Mouse (Mus musculus): ENCODE results near the gene Pgbd1.

Gene Pgbd1

DNA sequence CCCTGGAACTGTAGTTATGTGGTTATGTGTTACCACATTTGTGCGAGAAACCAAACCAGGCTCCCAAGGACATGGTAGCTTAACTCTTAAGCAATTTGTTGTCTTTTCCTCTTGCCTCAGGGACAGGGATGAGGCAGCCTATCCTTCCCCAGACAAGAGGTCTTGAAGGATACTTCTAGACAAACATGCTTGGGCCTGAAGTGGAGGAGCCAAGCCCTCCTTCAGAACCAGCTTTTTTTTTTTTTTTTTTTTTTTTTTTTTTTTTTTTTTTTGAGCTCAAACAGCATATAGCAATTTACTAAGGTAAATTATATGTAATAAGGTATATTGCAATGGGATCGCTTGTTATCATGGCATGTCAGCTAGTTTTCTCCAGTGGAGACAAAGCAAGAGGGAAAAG, 25.1 kb downstream of the Pgbd1 start:
- WGBS = 94% methylated on average over 2 of the region's 2 CpGs

- 85% methylated on average over 4 of the region's 4 CpGs for WGBS
Measured at GRCm38 (mm10) chr13:21415266-21415665, 25.6 kb downstream of the Pgbd1 start.

DNA sequence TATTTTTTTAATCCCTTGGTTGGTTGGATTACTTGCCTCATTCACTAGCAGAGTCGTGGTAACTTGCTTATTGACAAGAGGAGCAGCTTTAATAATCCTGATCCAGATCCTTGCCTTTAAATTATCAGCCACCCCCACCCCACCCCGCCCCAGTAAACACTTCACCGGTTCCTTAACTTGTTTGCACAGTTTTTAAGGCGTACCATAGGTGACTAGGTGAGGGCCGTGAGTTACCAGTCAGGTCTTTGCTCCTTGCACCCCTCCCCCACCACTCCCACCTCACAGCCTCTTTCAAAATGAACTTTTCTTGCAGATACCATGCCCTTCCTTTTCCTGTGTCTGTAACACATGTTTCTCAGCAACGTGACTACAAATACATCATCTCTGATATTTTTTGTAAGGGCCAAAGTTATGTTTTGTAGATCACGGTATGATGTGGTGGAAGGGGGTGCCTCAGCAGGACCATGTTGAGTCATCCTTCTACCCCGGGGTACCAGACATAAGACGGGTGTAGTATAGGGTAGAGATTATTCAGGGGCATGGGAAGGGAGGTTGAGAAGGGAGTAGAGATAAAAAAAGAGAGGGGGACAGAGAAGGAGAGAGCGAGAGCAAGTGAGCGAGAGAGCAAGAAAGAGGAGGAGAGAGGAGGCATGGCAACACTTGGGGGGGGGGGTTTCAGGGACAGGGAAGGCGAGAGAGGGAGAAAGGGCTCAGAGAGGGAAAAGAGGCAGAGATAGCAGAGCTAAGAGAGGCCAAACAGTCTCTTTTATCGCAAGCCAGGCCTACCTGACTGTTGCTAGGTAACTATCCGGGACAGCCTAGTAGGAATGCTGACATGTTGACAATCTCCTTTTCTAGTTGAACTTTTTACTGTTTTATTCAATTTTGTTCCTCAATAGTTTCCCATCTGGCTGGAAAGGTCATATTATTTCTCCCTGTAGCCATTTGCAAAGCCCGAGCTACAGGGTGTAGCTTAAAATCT, 26.3 kb downstream of the Pgbd1 start:
- 73% methylated on average over 15 of the region's 15 CpGs for WGBS

DNA sequence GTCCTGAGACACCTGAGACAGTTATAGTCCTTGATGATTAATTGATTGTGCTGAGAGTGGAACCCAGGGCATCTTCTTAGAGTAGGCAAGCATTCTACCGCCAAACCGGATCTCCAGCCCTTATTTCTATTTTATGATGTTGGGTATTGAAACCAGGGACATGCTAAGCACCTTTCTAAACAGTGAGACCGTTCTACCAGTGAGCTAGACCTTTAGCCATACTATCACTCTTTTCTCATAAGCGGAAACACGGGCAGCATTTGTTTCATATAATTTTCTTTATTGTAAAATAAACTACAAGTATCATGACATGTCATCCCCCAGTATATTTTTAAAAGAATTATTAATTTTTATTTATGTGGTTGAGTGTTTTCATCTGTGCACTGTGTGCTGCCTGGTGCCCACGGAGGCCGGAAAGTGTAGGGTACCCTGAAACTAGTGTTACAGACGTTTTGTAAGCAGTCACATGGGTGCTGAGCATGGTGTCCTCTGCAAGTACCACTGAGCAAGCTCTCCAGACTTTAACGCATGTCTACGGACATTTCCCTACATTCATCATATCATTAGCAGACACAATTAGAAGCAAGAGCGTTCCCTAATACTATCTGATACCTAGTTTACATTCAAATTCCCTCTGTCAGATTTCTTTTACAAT, 31.9 kb downstream of the Pgbd1 start:
- 50% methylated on average over 11 of the region's 11 CpGs for WGBS

GRCm38 (mm10) chr13:21407969-21408804, 32.7 kb downstream of the Pgbd1 start:
- WGBS = 1% methylated on average over 27 of the region's 27 CpGs

DNA sequence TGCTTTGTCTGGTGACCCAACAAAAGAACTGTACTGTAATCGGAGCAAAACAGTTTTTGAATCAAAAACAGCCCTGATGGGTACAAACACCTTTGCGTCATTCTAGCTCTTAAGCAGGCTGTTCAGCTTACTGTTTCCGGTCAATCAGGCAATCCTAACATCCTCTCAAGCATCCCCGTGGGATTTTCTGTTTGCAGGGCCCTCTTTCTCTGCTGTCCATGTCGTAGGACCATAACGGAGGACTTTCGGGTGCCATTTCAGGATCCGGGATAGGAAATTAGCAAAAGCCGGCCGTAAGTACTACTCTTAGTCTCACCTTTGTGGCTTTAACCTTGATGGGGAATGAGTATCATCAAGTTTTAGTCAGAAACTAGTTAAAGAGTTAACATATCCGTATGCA, 33.5 kb downstream of the Pgbd1 start:
- 78% methylated on average over 11 of the region's 11 CpGs for WGBS

DNA sequence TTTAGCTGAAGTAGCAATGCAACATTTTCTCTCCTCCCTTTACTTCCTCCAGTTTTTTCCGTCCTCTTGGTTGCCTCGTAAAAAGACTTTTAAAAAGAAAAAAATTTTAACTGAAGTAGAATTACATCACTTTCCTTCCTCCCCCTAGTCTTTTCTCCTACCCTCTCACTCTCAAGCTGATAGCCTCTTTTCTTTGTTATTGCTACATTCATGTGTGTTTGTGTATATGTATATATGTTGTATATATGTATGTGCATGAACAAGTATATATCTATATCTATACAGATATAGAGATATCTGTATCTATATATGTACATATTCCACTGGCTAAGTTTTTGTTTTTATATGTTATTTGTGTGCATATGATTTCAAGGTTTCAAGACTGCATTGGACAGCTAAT, 38.0 kb downstream of the Pgbd1 start:
- 0% methylated on average over 2 of the region's 2 CpGs for WGBS

GRCm38 (mm10) chr13:21402287-21402846, 38.5 kb downstream of the Pgbd1 start, which contains the start of gene Zkscan3:
Gene Zkscan3, minus strand, starts transcription at chr13:21402755.
- under 1% methylated on average over 35 of the region's 35 CpGs for WGBS

GRCm38 (mm10) chr13:21401636-21402286, 39.1 kb downstream of the Pgbd1 start:
- 13% methylated on average over 12 of the region's 12 CpGs for WGBS

GRCm38 (mm10) chr13:21401166-21401565, 39.7 kb downstream of the Pgbd1 start:
- 56% methylated on average over 3 of the region's 3 CpGs for WGBS

GRCm38 (mm10) chr13:21397486-21397885, 43.4 kb downstream of the Pgbd1 start:
- WGBS = 88% methylated on average over 2 of the region's 2 CpGs

GRCm38 (mm10) chr13:21396048-21396447, 44.8 kb downstream of the Pgbd1 start:
- WGBS = 95% methylated on average over 18 of the region's 18 CpGs

DNA sequence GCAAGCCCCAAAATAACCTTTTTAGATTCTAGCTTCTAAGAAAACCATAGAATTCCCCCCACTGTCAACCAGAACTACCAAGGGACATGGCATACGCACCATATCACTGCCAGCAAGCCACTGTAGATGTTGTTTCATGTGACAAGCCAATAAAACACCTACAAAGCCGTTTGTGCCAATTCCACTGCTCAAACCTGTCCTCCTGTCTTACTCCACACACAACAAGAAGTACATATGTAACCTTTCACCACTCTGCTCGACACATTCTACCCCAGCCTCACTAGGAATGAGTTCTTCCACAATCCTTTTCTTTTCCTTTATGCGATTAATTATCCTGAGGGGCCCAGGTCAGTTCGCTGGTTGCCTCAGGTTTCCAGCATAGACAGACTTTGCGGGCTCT, 45.2 kb downstream of the Pgbd1 start:
- 96% methylated on average over 6 of the region's 6 CpGs for WGBS

- WGBS = 92% methylated on average over 1 of the region's 1 CpGs
Measured at GRCm38 (mm10) chr13:21395211-21395610, 45.6 kb downstream of the Pgbd1 start.

DNA sequence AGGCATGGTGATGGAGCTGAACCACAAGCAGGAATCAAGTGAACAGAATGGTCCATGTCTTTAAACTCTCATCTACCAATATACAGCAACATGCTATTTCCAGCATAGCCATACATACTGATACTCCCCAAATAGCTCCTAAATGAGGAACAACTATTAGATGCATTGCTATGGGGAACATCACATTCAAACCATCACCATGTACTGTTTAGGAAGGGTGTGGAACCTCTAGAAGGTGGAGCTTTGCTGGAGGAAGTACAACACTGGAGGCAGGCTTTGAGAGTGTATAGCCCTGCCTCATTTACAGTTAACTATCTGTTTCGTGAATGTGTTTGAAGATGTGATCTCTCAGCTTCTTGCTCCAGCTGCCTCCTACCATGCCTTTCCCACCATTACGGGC, 63.1 kb downstream of the Pgbd1 start:
- 86% methylated on average over 2 of the region's 2 CpGs for WGBS

DNA sequence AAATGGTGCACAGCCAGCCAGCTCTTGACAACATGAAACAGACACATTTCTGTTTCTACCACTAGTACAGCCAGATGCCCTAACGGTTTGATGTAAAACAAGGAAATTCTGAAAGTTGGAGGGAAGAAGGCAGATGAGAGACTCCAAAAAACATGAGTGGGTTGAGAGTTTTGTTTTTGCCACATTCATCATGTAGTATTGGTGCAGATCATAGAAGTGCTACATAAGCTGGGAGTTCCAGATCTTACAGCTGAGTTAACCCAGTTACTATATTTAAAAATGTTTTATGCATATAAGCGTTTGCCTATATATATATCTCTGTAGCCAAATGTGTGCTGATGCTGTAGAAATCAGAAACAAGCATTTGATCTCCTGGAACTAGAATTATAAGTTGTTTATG, 68.2 kb downstream of the Pgbd1 start:
- 57% methylated on average over 2 of the region's 2 CpGs for WGBS
